Mouse (Mus musculus) lung, adult 18-20 months (tissue): ENCODE data around the gene 4933405O20Rik.

Experiments
- DNase-seq, 2 experiments: peaks; one replicate each; pipeline ENCODE4 v3.0.0; 2022; ENCODE audit warnings: mixed read lengths in 2 of 2

Gene 4933405O20Rik

DNA sequence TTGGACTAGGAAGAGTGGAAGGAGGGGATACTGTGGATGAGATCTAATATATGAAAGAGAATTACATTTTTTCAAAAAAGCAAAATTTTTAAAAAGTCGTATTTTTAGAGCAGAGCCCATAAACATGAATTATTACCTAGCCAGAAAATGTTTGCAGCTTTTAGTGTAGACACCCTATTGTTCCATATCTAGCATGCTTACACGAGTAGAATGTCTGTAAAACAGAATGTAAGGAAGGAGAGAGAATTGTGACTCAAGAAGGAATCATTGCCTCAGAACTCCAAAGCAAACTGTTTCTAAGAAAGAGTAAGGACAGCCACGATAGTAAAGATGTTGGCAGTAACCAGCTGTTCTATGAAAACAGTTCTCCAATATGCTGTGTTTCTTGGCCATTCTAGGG lies at the start of gene 4933405O20Rik:
Gene 4933405O20Rik, plus strand, starts transcription at position 301 of the 400 bp plus-strand sequence.
- no peak for DNase-seq

DNA sequence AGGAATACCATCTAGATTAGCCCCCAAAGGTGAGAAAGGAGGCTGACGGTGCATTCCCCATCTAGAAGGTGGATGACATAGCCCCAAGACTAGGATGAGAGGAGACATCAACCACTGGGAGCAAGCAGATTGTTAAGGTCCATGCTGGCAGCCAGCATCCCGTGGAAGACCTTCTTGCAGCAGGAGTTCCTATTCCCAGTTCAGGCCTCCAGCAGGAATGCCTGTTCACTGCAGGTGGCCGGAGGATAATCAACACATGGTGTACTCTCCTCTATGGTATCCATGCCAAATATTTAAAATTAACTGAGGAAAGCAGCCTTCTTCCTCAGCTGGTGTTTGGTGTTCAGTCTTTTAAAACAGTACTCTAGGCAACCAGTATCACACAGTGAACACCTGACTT lies 49.4 kb upstream of the 4933405O20Rik start:
- DNase-seq, result no peak

DNA sequence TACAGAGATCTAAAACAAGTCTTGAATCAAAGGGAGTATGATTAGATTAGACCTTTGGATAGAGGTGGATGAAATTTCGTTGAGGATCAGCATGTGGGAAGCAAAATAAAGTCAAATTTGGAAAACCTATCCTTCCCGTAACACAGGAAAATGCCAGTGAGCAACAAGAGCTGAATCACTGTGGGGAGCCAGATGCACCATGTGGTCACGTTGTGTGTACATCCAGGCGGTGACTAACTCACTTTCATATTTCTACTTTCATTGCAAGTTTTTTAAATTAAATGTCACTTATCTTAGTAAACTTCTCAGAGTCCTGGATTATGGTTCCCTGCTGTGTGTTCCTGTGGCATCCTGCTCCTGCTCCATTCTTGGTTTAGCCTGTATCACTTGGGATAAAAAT lies 47.6 kb upstream of the 4933405O20Rik start:
- DNase-seq, result no peak

DNA sequence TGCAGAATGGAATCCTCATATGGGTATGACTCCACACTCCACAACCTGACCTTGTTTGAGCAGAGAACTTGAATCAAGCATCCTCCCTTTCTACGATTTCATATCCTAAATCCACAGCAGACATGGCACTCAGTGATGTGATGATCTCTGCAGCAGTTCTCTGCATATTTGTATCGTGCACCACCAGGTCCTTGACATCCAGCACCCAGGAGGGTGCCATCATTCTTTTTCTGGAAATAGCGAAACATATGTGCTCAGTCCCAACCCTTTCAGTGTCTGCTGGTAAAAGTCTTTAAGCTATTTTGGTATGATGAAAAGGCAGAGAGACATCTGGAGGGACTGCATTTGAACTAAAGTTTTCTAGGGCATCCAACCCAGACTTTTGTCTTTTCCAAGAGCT lies 36.3 kb upstream of the 4933405O20Rik start:
- DNase-seq, result no peak

DNA sequence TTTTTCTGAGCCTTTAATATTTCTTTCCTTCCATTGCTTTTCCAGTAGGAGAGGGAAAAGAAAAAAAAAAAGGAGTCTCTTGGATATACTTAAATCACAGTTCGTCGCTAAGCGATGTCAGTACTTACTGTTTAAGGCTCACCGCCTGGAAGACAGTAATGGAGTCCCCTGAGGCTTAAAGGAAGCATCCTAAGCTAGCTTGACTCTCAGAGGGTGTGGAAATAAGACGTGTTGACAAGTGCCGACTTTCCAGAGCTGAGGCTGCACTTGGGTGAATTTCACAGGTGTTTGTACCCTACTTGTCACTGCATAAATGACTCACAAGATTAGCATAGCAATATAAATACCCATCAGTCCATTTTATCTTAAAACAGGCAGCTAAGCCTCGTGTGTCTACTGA lies 25.1 kb upstream of the 4933405O20Rik start:
- DNase-seq, result no peak

DNA sequence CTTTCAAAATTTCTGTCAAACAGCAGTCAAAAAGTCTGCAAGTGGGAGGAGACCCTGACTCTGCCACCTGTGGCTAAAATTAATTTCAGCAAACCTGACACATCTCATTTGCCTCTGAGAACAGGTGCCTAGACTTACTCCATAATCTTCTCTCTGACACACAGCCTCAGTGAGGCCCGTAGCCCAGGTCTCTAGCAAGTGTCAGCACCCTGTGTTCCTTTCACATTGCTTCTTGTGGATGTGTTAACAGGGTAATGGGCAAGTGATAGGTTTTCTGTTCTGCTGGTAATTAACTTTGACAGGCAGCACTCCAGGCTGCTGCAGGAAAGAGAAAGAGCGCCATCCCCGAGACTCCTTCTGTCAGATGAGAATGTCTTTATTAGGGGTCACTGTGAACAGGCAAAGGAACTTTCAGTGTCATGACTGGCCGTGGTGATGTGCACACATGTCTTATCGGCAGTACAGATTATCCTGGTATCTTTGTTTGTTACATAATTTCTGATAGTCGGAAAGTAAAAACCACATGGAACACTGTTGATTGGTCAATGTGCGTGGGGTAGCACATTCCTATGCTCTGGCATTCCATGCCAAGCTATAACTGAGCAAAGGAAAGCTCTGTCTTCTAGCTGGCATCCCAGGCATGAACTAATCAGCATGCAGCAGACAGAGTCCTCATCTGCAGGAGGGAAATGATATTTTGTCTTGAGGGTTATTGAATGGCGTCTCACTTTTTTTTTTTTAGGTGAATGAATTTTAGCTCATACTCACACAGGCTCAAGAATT lies 10.2 kb upstream of the 4933405O20Rik start:
- no peak for DNase-seq

DNA sequence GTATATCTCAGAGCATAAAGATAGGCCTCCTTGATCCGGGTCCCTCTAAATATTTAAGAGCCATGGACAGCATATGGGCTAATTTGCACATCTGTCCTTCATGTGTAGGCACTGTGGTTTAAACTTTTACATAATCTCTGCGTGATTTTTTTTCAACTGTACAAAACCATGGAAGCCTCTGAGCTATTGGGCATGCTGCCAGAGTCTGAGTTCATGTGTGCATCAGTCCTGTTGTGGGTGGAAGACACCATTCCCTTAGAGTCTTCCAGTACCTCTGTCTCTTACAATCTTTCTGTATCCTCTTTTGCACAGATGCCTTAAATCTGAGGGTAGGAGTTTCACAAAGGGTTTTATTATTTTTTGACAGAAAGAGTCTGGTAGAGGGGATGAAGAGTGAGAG lies 15.1 kb downstream of the 4933405O20Rik start:
- DNase-seq, result no peak

DNA sequence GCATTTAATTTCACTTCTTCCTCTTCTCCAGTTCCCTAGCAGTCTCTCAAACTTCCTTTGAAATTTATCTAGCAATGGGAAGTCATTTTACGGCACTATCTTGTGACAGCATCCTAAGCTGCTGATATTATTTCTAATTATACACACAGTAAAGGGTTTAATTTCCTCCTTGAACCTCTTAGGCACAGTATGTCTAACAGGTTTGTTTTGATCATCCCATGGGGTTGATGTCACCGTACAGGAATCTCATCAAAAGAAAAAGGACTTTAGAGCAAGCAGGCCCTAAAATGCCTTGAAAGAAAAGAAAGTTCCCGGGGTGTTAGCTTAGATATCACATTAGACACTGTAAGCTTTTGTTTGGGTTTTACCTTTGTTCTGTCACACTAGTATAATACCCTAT lies 30.2 kb downstream of the 4933405O20Rik start:
- DNase-seq, result no peak

DNA sequence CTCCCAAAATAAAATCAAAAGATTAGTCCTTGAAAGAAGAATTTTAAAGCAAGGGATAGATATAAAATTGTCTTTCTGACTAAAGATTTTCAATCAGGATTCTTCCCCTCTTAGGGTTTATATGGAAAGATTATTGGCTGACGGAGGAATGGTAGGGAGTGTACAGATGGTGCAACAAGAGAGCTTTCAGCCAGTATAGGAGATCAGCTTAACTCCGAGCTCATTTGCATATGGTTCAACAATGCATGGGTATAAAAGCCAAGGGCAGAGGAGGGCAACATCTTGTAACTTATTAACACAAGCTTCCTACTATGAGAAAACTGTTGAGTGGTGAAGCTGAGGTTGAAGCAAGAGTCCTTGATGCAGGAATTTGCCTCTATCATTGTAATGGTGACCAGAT lies 34.2 kb downstream of the 4933405O20Rik start:
- no peak for DNase-seq
